Mouse (Mus musculus) c-Kit-positive CD71-positive TER-119-positive erythroid progenitor cells, embryonic 14.5 days (primary cell): ENCODE measurements around the gene Srsf3.

Experiments used
- DNase-seq: peaks from one replicate; pipeline ENCODE4 v3.0.0-alpha.2; 2013; ENCODE audit warnings: low spot score

The Srsf3 gene

GRCm38 (mm10) chr17:29091348-29091944 is 59.0 kb downstream of the Srsf3 start:
- no peak for DNase-seq

GRCm38 (mm10) chr17:29092497-29092896 is 60.1 kb downstream of the Srsf3 start:
- DNase-seq = no peak
